Mouse (Mus musculus): ENCODE results near the gene Tnrc6a.

The Tnrc6a gene

GRCm38 (mm10) chr7:123238621-123239020 is 114.9 kb downstream of the Tnrc6a start:
- no peak for DNase-seq (ENCODE audit: low spot score)

- no peak for DNase-seq (ENCODE audit: low spot score)
Observed at GRCm38 (mm10) chr7:123240064-123240463, 116.4 kb downstream of the Tnrc6a start.

GRCm38 (mm10) chr7:123242241-123242640 is 118.6 kb downstream of the Tnrc6a start:
- DNase-seq (ENCODE audit: low spot score), result no peak

GRCm38 (mm10) chr7:123244833-123245232 is 121.1 kb downstream of the Tnrc6a start:
- DNase-seq (ENCODE audit: low spot score), result no peak

Measured in urinary bladder, postnatal 10 days (tissue).